Mouse (Mus musculus) heart, embryonic 10.5 days (tissue): ENCODE measurements around the gene Zfp64. TPM values are rescaled to one million over a fixed set of nuclear protein-coding genes. Genes with fewer than 3 reads are reported as not detected.

ENCODE experiments used
- DNase-seq: peaks from one replicate; pipeline ENCODE4 v3.0.0-alpha.2; 2017; ENCODE audit warnings: low spot score
- H3K27ac ChIP-seq: fragments of 300-500 bp; sonication (generic); 2 replicates; pipeline ENCODE4 v1.5.1; 2016; ENCODE audit warnings: mild to moderate bottlenecking
- H3K27me3 ChIP-seq: fragments of 300-500 bp; sonication (generic); 2 replicates; pipeline ENCODE4 v1.6.1; 2016; ENCODE audit warnings: mild to moderate bottlenecking; ENCODE audit not compliant: poor library complexity, insufficient read depth, severe bottlenecking
- H3K36me3 ChIP-seq: fragments of 300-500 bp; sonication (generic); 2 replicates; pipeline ENCODE4 v1.6.1; 2016; ENCODE audit warnings: mild to moderate bottlenecking, moderate library complexity
- H3K4me1 ChIP-seq: fragments of 300-500 bp; sonication (generic); 2 replicates; pipeline ENCODE4 v1.6.1; 2016; ENCODE audit warnings: mild to moderate bottlenecking
- H3K4me3 ChIP-seq: fragments of 300-500 bp; sonication (generic); 2 replicates; pipeline ENCODE4 v1.5.1; 2016; ENCODE audit warnings: mild to moderate bottlenecking, moderate library complexity
- H3K9me3 ChIP-seq: fragments of 300-500 bp; sonication (generic); 2 replicates; pipeline ENCODE4 v1.6.1; 2016; ENCODE audit warnings: mild to moderate bottlenecking, moderate library complexity
- WGBS: fragments of 180-500 bp; shearing (Covaris S2); methylation state at CpG from one replicate; pipeline ENCODE4 v1.1.7; 2016; 5-methylcytosine and 5-hydroxymethylcytosine counted together
- polyA plus RNA-seq: library from polyadenylated mRNA; unstranded; fragments of >200 nt; fragmentation: Nextera tagmentation; extraction: Ambion mirVana; gene quantifications from 2 replicates; pipeline ENCODE4 v1.2.1, GENCODE M21; 2016

The Zfp64 gene
- polyA plus RNA-seq, 1 experiment from 2014 or later = 30.7 TPM

DNA sequence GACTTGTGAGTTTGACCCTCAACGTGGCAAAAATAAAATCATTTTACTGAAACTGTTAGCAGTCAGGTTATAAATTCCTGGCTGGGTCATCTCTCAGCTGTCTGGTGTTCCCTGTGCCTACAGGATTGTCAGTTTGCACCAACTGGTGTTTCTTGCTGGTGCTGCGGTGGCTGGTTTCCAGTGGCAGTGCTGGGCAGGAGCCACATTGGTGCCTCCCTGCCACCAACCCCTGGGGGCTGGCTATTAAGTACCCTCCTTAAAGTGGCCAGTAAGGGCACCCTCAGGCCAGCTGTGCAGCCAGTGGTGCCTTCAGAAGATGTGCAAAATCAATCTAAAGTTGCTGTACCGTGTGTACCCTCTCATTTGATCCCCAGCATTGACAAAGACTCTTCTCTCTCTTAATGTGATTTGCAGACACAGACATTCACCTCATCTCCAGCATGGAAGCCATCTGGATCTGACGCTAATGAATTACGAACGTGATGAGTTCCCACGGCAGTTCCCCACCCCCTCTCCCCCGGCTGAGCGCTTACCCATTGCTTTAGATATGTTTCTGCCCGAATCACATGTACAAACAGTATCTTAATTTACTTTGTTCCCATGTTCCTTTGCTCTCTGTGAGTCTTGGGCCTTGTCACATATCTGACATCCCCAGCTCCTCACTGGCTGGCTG is 16.0 kb downstream of the Zfp64 start:
- Histone ChIP-seq H3K4me1 (no peaks in the 10 kb centered on the region), H3K27me3 (no peaks in the 10 kb centered on the region), H3K9me3 (no peaks in the 10 kb centered on the region), H3K27ac (no peak overlapping the region), H3K4me3 (no peak overlapping the region), H3K36me3 (peaks cover 85% of the 10 kb centered on the region)
- DNase-seq = no peak
- WGBS = 92% methylated on average over 10 of the region's 10 CpGs

DNA sequence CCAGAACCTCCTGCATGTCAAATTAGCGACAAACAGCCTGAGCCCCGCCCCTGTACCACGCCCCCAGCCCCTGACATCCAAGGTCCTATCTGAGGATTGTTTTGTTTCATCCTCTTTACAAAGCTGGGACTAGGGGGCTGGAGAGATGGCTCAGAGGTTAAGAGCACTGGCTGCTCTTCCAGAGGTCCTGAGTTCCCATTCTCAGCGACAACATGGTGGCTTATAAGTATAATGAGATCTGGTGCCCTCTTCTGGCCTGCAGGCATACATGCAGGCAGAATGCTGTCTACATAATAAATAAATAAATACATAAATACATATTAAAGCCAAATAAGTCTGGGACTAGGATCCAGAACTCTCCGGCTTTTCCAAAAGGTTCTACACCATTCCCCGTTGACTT is 18.5 kb downstream of the Zfp64 start:
- Histone ChIP-seq H3K36me3 (peaks cover 86% of the 10 kb centered on the region), H3K27ac (no peak overlapping the region)
- WGBS = 85% methylated on average over 6 of the region's 6 CpGs

DNA sequence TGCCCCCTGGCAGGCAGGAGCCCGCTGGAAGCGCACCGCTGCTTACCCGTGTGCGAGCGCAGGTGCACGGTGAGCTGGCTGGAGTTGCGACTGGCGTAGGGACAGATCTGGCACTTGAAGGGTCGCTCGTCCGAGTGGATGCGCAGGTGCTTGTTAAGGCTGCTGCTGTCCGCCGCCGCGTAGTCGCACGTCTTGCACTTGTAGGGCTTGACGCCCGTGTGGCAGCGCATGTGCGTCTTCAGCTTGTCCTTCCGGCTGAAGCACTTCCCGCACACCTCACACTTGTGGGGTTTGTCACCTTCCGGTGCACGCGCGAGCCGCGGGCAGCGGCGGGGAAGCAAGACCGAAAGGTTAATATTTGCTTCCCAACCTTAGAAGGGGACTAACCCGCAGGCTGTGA is 20.2 kb downstream of the Zfp64 start:
- DNase-seq = no peak
- H3K27ac ChIP-seq = no peak overlapping the region
- no peaks in the 10 kb centered on the region for H3K9me3 ChIP-seq
- WGBS = 87% methylated on average over 35 of the region's 35 CpGs
- no peaks in the 10 kb centered on the region for H3K27me3 ChIP-seq
- no peaks in the 10 kb centered on the region for H3K4me1 ChIP-seq
- H3K4me3 ChIP-seq = no peak overlapping the region
- peaks cover 90% of the 10 kb centered on the region for H3K36me3 ChIP-seq

More for the DNA sequence above, 18.5 kb downstream of the Zfp64 start:
- Histone ChIP-seq H3K4me1 (no peaks in the 10 kb centered on the region), H3K27me3 (no peaks in the 10 kb centered on the region), H3K4me3 (no peak overlapping the region), H3K9me3 (no peaks in the 10 kb centered on the region)
- no peak for DNase-seq

GRCm38 (mm10) chr2:168931686-168932085 is 23.7 kb downstream of the Zfp64 start:
- H3K4me1 ChIP-seq = no peaks in the 10 kb centered on the region
- H3K9me3 ChIP-seq = no peaks in the 10 kb centered on the region
- no peak overlapping the region for H3K4me3 ChIP-seq
- no peak overlapping the region for H3K27ac ChIP-seq
- H3K27me3 ChIP-seq = no peaks in the 10 kb centered on the region
- DNase-seq = no peak
- WGBS = 93% methylated on average over 14 of the region's 14 CpGs
- H3K36me3 ChIP-seq = peaks cover 75% of the 10 kb centered on the region

DNA sequence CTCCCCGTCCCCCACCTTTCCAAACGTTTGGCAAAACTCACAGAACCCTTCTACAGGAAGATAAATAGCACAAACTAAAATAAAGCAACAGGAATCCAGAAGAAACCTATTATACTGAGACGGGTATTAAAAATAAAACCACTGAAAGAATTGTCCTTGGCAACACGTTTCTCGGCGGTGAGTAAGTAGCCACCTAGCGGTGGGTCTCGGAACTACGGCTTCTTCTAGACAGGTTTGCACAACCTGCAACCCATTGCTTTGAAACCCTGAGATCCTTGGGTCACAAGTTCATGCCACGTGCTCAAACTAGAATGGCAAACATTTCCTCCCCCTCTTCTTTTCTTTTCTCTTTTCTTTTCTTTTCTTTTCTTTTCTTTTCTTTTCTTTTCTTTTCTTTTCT is 25.7 kb downstream of the Zfp64 start:
- H3K36me3 ChIP-seq = peaks cover 74% of the 10 kb centered on the region
- no peak for DNase-seq
- WGBS = 33% methylated on average over 10 of the region's 10 CpGs

GRCm38 (mm10) chr2:168927401-168927800 is 28.0 kb downstream of the Zfp64 start:
- H3K36me3 ChIP-seq = peaks cover 54% of the 10 kb centered on the region
- no peak for DNase-seq

More for the DNA sequence above, 25.7 kb downstream of the Zfp64 start:
- no peak overlapping the region for H3K4me3 ChIP-seq
- H3K27ac ChIP-seq = no peak overlapping the region
- no peaks in the 10 kb centered on the region for H3K27me3 ChIP-seq
- H3K9me3 ChIP-seq = no peaks in the 10 kb centered on the region
- no peaks in the 10 kb centered on the region for H3K4me1 ChIP-seq

DNA sequence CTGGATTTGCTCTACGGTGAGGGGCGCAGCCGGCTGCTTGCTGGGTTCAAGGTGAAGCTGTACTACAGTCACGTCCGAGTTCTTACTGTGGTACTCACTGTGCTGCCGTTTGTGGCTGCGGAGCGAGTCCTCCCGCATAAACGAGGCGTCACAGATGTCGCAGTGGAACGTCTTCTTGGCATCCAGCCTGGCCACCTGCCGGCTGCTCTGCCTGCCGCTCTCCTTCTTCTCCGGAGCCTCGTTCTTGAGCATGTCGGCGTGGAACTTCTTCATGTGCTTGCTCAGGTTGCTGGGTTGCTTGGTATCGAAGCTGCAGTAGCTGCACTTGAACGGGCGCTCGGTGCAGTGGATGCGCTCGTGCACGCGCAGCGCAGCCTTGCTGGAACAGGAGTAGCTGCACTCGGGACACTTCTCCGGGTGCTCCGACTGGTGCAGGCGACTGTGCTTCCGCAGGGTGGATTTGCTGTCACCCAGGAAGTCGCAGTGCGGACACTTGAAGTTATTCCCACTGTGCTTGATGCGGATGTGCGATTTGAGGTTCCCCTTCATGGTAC is 29.1 kb downstream of the Zfp64 start:
- H3K9me3 ChIP-seq = no peaks in the 10 kb centered on the region
- H3K27ac ChIP-seq = no peak overlapping the region
- H3K4me1 ChIP-seq = 0 out of 2 replicates have a peak, but pooled peaks cover 3% of the 10 kb centered on the region
- WGBS = 89% methylated on average over 37 of the region's 37 CpGs
- DNase-seq = no peak
- no peak overlapping the region for H3K4me3 ChIP-seq
- peaks cover 48% of the 10 kb centered on the region for H3K36me3 ChIP-seq
- H3K27me3 ChIP-seq = no peaks in the 10 kb centered on the region

More at GRCm38 (mm10) chr2:168927401-168927800, 28.0 kb downstream of the Zfp64 start:
- H3K27me3 ChIP-seq = no peaks in the 10 kb centered on the region
- H3K9me3 ChIP-seq = no peaks in the 10 kb centered on the region
- 0 out of 2 replicates have a peak, but pooled peaks cover 3% of the 10 kb centered on the region for H3K4me1 ChIP-seq
- H3K4me3 ChIP-seq = no peak overlapping the region
- H3K27ac ChIP-seq = no peak overlapping the region
- WGBS = 91% methylated on average over 7 of the region's 7 CpGs

GRCm38 (mm10) chr2:168923706-168924105 is 31.7 kb downstream of the Zfp64 start:
- Histone ChIP-seq H3K36me3 (peaks cover 35% of the 10 kb centered on the region), H3K4me3 (no peak overlapping the region), H3K4me1 (0 out of 2 replicates have a peak, but pooled peaks cover 3% of the 10 kb centered on the region), H3K27me3 (peaks cover 10% of the 10 kb centered on the region; the same call in 1 of the 2 replicates), H3K27ac (no peak overlapping the region), H3K9me3 (no peaks in the 10 kb centered on the region)
- no peak for DNase-seq
- WGBS = 17% methylated on average over 9 of the region's 9 CpGs

DNA sequence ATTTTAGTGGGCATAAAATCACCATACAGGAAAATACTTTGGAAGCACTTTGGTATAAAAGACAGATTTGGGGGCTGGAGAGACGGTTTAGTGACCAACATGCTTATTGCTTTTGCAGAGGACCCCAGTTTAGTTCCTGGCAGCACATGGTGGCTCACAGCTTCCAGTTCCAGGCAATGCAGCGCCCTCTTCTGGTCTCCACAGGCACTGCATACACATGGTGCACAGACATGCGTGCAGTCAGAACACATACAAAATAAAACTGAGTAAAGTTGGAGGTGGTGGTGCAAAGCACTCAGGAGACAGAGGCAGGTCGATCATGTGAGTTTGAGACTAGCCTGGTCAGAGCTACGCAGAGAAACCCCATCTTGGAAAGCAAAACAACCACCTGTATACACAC is 32.9 kb downstream of the Zfp64 start:
- Histone ChIP-seq H3K27me3 (peaks cover 10% of the 10 kb centered on the region; the same call in 1 of the 2 replicates), H3K4me1 (0 out of 2 replicates have a peak, but pooled peaks cover 3% of the 10 kb centered on the region), H3K9me3 (no peaks in the 10 kb centered on the region), H3K36me3 (peaks cover 24% of the 10 kb centered on the region), H3K4me3 (no peak overlapping the region), H3K27ac (no peak overlapping the region)
- 85% methylated on average over 5 of the region's 5 CpGs for WGBS
- no peak for DNase-seq

- H3K27me3 ChIP-seq = peaks cover 19% of the 10 kb centered on the region; the same call in 1 of the 2 replicates
- WGBS = 44% methylated on average over 15 of the region's 15 CpGs
- DNase-seq = no peak
- peaks cover 7% of the 10 kb centered on the region; the same call in 1 of the 2 replicates for H3K36me3 ChIP-seq
- H3K27ac ChIP-seq = no peak overlapping the region
- H3K4me3 ChIP-seq = no peak overlapping the region
- no peaks in the 10 kb centered on the region for H3K9me3 ChIP-seq
- 0 out of 2 replicates have a peak, but pooled peaks cover 3% of the 10 kb centered on the region for H3K4me1 ChIP-seq
Measured at GRCm38 (mm10) chr2:168920007-168920406, 35.4 kb downstream of the Zfp64 start.

DNA sequence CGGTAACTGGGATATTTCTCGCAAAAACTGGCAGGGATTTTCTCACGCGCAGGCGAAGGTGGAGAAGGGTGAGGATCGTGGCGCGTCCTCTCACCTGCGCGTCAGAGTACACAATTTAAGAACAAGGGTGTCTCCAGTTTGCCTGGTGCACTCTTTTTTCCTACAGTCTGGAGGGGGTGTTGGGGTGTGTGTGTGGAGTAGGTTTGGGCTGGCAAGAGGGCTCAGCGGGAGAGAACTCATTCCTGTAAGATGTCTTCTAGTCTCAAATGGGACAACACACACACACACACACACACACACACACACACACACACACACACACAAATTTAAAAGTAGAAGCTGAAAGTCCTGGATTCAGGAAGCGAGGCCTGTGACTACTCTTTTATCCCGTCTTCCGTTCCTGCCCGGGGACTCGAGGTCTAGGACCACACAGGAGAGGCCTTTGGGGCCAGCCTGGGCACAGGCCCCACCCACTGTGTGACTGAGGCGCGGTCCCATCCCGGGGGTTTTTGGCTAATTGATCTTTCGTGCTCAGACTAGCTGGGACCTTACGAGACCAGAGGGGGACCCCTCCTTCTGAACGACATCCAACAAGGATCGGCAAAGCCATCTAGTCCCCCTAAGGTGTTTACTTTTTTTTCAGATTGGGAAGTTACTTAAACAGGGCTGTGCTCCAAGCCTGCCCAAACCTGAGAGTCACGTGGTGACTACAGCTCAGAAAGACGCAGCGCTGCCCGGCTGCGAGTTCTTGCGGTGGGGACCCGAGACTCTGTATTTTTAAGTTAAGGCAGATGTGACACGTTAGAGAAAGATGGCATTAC is 42.3 kb downstream of the Zfp64 start:
- Histone ChIP-seq H3K27ac (0 out of 2 replicates have a peak overlapping the region, but pooled peaks have one; percentile 10), H3K4me3 (peak overlapping the region; percentile 69), H3K9me3 (no peaks in the 10 kb centered on the region), H3K36me3 (no peaks in the 10 kb centered on the region), H3K27me3 (peaks cover 66% of the 10 kb centered on the region), H3K4me1 (peaks cover 30% of the 10 kb centered on the region)
- no peak for DNase-seq
- under 1% methylated on average over 31 of the region's 31 CpGs for WGBS

DNA sequence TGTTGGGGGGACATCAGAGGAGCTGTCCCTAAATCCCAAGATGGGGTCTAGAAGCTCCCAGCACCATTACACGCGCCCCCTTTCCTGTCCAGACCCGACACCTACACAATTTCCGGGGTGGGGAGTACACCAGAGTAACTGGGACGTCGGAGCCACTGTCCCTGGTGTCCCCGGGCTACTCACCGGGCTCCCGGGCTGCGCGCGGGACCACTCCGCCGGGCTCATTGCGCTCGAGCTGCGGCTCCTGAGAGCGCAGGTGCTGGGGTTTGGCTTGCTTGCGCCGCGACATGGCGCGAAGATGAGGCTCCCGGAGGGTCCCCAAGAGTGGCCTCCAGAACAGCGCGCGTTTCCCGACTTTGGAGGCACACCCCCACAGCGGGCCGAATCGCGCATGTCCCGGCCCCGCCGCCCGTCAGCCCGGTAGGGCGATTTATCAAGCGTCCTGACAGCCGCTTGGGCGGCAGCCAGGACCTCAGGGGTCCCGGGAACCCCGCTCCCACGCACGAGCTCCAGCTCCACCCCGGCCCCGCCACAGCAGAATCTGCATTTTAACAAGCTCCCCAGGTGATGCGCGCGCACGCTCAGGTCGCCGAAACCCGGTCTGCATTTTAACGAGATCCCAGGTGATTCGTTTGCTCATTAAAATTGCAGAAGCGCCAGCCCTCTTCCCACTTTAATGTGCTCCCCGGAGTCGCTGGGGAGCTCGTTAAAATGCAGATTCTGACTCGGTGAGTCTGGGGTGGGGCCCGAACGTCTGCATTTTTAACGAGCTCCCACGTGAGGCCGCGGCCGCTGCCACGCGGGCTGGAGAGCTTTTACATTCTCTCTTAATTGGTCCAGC is 43.1 kb downstream of the Zfp64 start:
- DNase-seq = no peak
- WGBS = under 1% methylated on average over 70 of the region's 70 CpGs
- peaks cover 30% of the 10 kb centered on the region for H3K4me1 ChIP-seq
- peaks cover 66% of the 10 kb centered on the region for H3K27me3 ChIP-seq
- peak overlapping the region; percentile 17; the same call in 1 of the 2 replicates for H3K27ac ChIP-seq
- H3K4me3 ChIP-seq = peak overlapping the region; percentile 69
- H3K36me3 ChIP-seq = no peaks in the 10 kb centered on the region
- no peaks in the 10 kb centered on the region for H3K9me3 ChIP-seq
